ENCODE assay signal across 9 mouse cellular contexts in genomic region chr9:122006609-122007008, GRCm38 (mm10). TPM values are rescaled to one million over a fixed set of nuclear protein-coding genes. Genes with fewer than 3 reads are reported as not detected.
DNase-seq lines count a peak whose midpoint lies in the region; ATAC-seq and TF ChIP-seq lines count a peak whose summit lies in the region.
"Had no signal": no experiment of that assay in that cellular context is flagged by ENCODE, and none has a peak within 500 bp of the region (broad histone marks: within the 10 kb centered on the region; RNA-seq: fewer than 3 reads in every experiment).

No protein-coding gene starts in this region.

- no peak for TF ChIP-seq EP300 in lung, postnatal 0 days (IDR thresholded peaks at IDR 0.05)

- peak; percentile 27; the same call in 1 of the 2 replicates for ATAC-seq in frontal cortex, adult (ENCODE audit: low TSS enrichment)
- ATAC-seq in lung, postnatal 0 days = peak; percentile 50; the same call in 1 of the 2 replicates

- no peak overlapping the region for H3K27ac ChIP-seq in lung, postnatal 0 days (ENCODE audit: low read length)

- DNase-seq in frontal cortex, postnatal 10 days (ENCODE audit: low spot score in 2 of 2) = no peak
- DNase-seq in 3T3-L1 (ENCODE audit: low read depth, low spot score) = peak; percentile 52
- peak; percentile 11 for DNase-seq in c-Kit-positive CD71-positive TER-119-negative erythroid progenitor cells, embryonic 14.5 days (ENCODE audit: low read depth)
- DNase-seq in lung, postnatal 0 days (ENCODE audit: low spot score) = peak; percentile 66
- DNase-seq in right cerebral cortex, adult 2 months (ENCODE audit: low spot score in 2 of 2) = no peak
- DNase-seq in heart, adult 9 months (ENCODE audit: low spot score in 2 of 2) = no peak
- DNase-seq in heart, adult 11 months = no peak

- H3K9ac ChIP-seq in lung, postnatal 0 days (replicated peaks; ENCODE audit: low read depth) = no peak overlapping the region

- 6% methylated on average over 7 of the region's 7 CpGs for WGBS in lung, postnatal 0 days

- no peaks in the 10 kb centered on the region for H3K36me3 ChIP-seq in lung, postnatal 0 days (ENCODE audit: insufficient read depth, low read length)

- H3K4me3 ChIP-seq in lung, postnatal 0 days (ENCODE audit: low read depth, low read length) = no peak overlapping the region
- H3K4me3 ChIP-seq: megakaryocyte, embryonic 14.5 days had no signal

- no peaks in the 10 kb centered on the region for H3K4me1 ChIP-seq in lung, postnatal 0 days (ENCODE audit: insufficient read depth, low read depth, low read length)

- no peaks in the 10 kb centered on the region for H3K9me3 ChIP-seq in lung, postnatal 0 days (ENCODE audit: low read length)

- no peaks in the 10 kb centered on the region for H3K27me3 ChIP-seq in lung, postnatal 0 days (replicated peaks; ENCODE audit: insufficient read depth, low read length)

- H3K4me2 ChIP-seq in lung, postnatal 0 days (replicated peaks; ENCODE audit: low read depth, low read length) = no peak overlapping the region

- no peak for TF ChIP-seq CTCF in lung, postnatal 0 days (IDR thresholded peaks at IDR 0.05)

RNA-seq across cellular contexts. Expression of gene Pomgnt2, which starts 9.7 kb away (rescaled TPM):
- 4.3 and 5.6 TPM in 2 replicates for polyA plus RNA-seq in lung, postnatal 0 days (2015; fragmentation: Nextera tagmentation; extraction: Ambion mirVana)

RNA-seq across cellular contexts. Expression of gene Fam198a, which starts 55.8 kb away (rescaled TPM):
- polyA plus RNA-seq in lung, postnatal 0 days (2015; fragmentation: Nextera tagmentation; extraction: Ambion mirVana) = 1.6 and 3.0 TPM in 2 replicates

Comparison
In these comparisons a context has a peak if more than half of its experiments do, and no peak if none do; other contexts are left out.
1. DNase-seq: peak in 3T3-L1 (single experiment), c-Kit-positive CD71-positive TER-119-negative erythroid progenitor cells, embryonic 14.5 days (single experiment) and lung, postnatal 0 days (single experiment); none in frontal cortex, postnatal 10 days (0 of 2), right cerebral cortex, adult 2 months (0 of 2), heart, adult 9 months (0 of 2) and heart, adult 11 months (single experiment).